Comparison of ENCODE assay signal across 20 mouse cellular contexts in genomic region chr2:155331351-155331750, GRCm38 (mm10). TPM values are rescaled to one million over a fixed set of nuclear protein-coding genes. Genes with fewer than 3 reads are reported as not detected.
DNase-seq lines count a peak whose midpoint lies in the region; ATAC-seq and TF ChIP-seq lines count a peak whose summit lies in the region.
"Had no signal": no experiment of that assay in that cellular context is flagged by ENCODE, and none has a peak within 500 bp of the region (broad histone marks: within the 10 kb centered on the region; RNA-seq: fewer than 3 reads in every experiment).

No protein-coding gene starts in this region.

- no peaks in the 10 kb centered on the region for H3K9me3 ChIP-seq in intestine, postnatal 0 days (ENCODE audit: control insufficient read depth)
- no peaks in the 10 kb centered on the region for H3K9me3 ChIP-seq in intestine, embryonic 15.5 days
- H3K9me3 ChIP-seq in lung, postnatal 0 days (ENCODE audit: low read length), result no peaks in the 10 kb centered on the region
- H3K9me3 ChIP-seq in stomach, embryonic 16.5 days (replicated peaks; ENCODE audit: control insufficient read depth, low read length), result no peaks in the 10 kb centered on the region
- H3K9me3 ChIP-seq: embryonic facial prominence, embryonic 15.5 days; forebrain, embryonic 10.5 days; heart, embryonic 15.5 days had no signal

- H3K4me1 ChIP-seq in intestine, postnatal 0 days (replicated peaks; ENCODE audit: control insufficient read depth, insufficient read depth, low read length), result no peaks in the 10 kb centered on the region
- no peaks in the 10 kb centered on the region for H3K4me1 ChIP-seq in intestine, embryonic 15.5 days (replicated peaks)
- peaks cover 7% of the 10 kb centered on the region; the same call in 1 of the 2 replicates for H3K4me1 ChIP-seq in brown adipose tissue, adult 24 weeks (ENCODE audit: control insufficient read depth, insufficient read depth, insufficient read length, low read length)
- H3K4me1 ChIP-seq in lung, postnatal 0 days (ENCODE audit: insufficient read depth, low read depth, low read length), result no peaks in the 10 kb centered on the region
- no peaks in the 10 kb centered on the region for H3K4me1 ChIP-seq in stomach, embryonic 16.5 days (ENCODE audit: control insufficient read depth, insufficient read depth, low read length)
- H3K4me1 ChIP-seq: embryonic facial prominence, embryonic 15.5 days; forebrain, embryonic 10.5 days; heart, embryonic 15.5 days had no signal

- H3K27ac ChIP-seq in intestine, postnatal 0 days (ENCODE audit: low read depth, low read length), result peak overlapping the region; percentile 35; the same call in 1 of the 2 replicates
- no peak overlapping the region for H3K27ac ChIP-seq in intestine, embryonic 15.5 days
- peak overlapping the region; percentile 57 for H3K27ac ChIP-seq in brown adipose tissue, adult 24 weeks (replicated peaks; ENCODE audit: low read depth, low read length)
- H3K27ac ChIP-seq in lung, postnatal 0 days (ENCODE audit: low read length), result peak overlapping the region; percentile 27; the same call in 1 of the 2 replicates
- peak overlapping the region; percentile 24; the same call in 1 of the 2 replicates for H3K27ac ChIP-seq in stomach, embryonic 16.5 days (ENCODE audit: low read length)
- H3K27ac ChIP-seq: embryonic facial prominence, embryonic 15.5 days; forebrain, embryonic 10.5 days; heart, adult 2 months; heart, embryonic 15.5 days; hindbrain, embryonic 14.5 days had no signal

- H3K4me2 ChIP-seq in intestine, postnatal 0 days (replicated peaks; ENCODE audit: low read depth), result no peak overlapping the region
- no peak overlapping the region for H3K4me2 ChIP-seq in intestine, embryonic 15.5 days (replicated peaks)
- H3K4me2 ChIP-seq in lung, postnatal 0 days (replicated peaks; ENCODE audit: low read depth, low read length), result no peak overlapping the region
- H3K4me2 ChIP-seq in stomach, embryonic 16.5 days (ENCODE audit: low read depth, low read length), result no peak overlapping the region
- H3K4me2 ChIP-seq: embryonic facial prominence, embryonic 15.5 days; heart, embryonic 11.5 days; heart, embryonic 15.5 days; hindbrain, embryonic 14.5 days had no signal

- ATAC-seq in intestine, postnatal 0 days, result no peak
- no peak for ATAC-seq in intestine, embryonic 15.5 days
- ATAC-seq in lung, postnatal 0 days, result peak; percentile 92
- no peak for ATAC-seq in stomach, embryonic 16.5 days (ENCODE audit: insufficient read depth, low FRiP score)
- ATAC-seq: forebrain, embryonic 16.5 days had no signal

- DNase-seq in lung, postnatal 0 days (ENCODE audit: low spot score), result peak; percentile 89
- DNase-seq in embryo, embryonic 9.5 days (ENCODE audit: extremely low spot score), result no peak
- no peak for DNase-seq in adrenal gland, adult 18-20 months (ENCODE audit: low spot score in 2 of 2)
- DNase-seq: cerebellum, adult 18-20 months; cerebellum, adult 9-11 months; cerebellum, postnatal 36 days; gastrocnemius, postnatal 14 days; heart, adult 2 months; heart, postnatal 14 days had no signal

- TF ChIP-seq EP300 in lung, postnatal 0 days (IDR thresholded peaks at IDR 0.05), result peak; percentile 54; the same call in 1 of the 2 replicates

- peaks cover 32% of the 10 kb centered on the region for H3K36me3 ChIP-seq in intestine, postnatal 0 days (ENCODE audit: control insufficient read depth, insufficient read depth)
- peaks cover 6% of the 10 kb centered on the region for H3K36me3 ChIP-seq in intestine, embryonic 15.5 days
- peaks cover 16% of the 10 kb centered on the region for H3K36me3 ChIP-seq in lung, postnatal 0 days (ENCODE audit: insufficient read depth, low read length)
- H3K36me3 ChIP-seq in stomach, embryonic 16.5 days (ENCODE audit: control insufficient read depth, insufficient read depth, low read length), result peaks cover 13% of the 10 kb centered on the region

- TF ChIP-seq CTCF in intestine, postnatal 0 days (IDR thresholded peaks at IDR 0.05; ENCODE audit: low read depth), result no peak
- TF ChIP-seq CTCF in lung, postnatal 0 days (IDR thresholded peaks at IDR 0.05), result no peak

- H3K4me3 ChIP-seq in intestine, postnatal 0 days (ENCODE audit: low read depth, low read length), result no peak overlapping the region
- no peak overlapping the region for H3K4me3 ChIP-seq in intestine, embryonic 15.5 days (replicated peaks)
- H3K4me3 ChIP-seq in brown adipose tissue, adult 24 weeks (ENCODE audit: insufficient read depth, low read depth, low read length), result no peak overlapping the region
- H3K4me3 ChIP-seq in lung, postnatal 0 days (ENCODE audit: low read depth, low read length), result no peak overlapping the region
- no peak overlapping the region for H3K4me3 ChIP-seq in stomach, embryonic 16.5 days (replicated peaks; ENCODE audit: low read length)
- H3K4me3 ChIP-seq: embryonic facial prominence, embryonic 15.5 days; erythroblast, embryonic 14.5 days; forebrain, embryonic 10.5 days; heart, adult 2 months; heart, embryonic 15.5 days had no signal

- no peak overlapping the region for H3K9ac ChIP-seq in intestine, postnatal 0 days (ENCODE audit: low read depth, low read length)
- no peak overlapping the region for H3K9ac ChIP-seq in intestine, embryonic 15.5 days
- no peak overlapping the region for H3K9ac ChIP-seq in lung, postnatal 0 days (replicated peaks; ENCODE audit: low read depth)
- no peak overlapping the region for H3K9ac ChIP-seq in stomach, embryonic 16.5 days (ENCODE audit: low read length)
- H3K9ac ChIP-seq: embryonic facial prominence, embryonic 15.5 days; heart, embryonic 15.5 days; hindbrain, embryonic 14.5 days had no signal

- 80% methylated on average over 4 of the region's 4 CpGs for WGBS in intestine, postnatal 0 days
- WGBS in intestine, embryonic 15.5 days, result 75% methylated on average over 4 of the region's 4 CpGs
- WGBS in lung, postnatal 0 days, result 61% methylated on average over 4 of the region's 4 CpGs
- 66% methylated on average over 4 of the region's 4 CpGs for WGBS in stomach, embryonic 16.5 days

- no peaks in the 10 kb centered on the region for H3K27me3 ChIP-seq in intestine, postnatal 0 days (replicated peaks; ENCODE audit: control insufficient read depth, insufficient read depth, low read length)
- H3K27me3 ChIP-seq in intestine, embryonic 15.5 days (replicated peaks), result no peaks in the 10 kb centered on the region
- no peaks in the 10 kb centered on the region for H3K27me3 ChIP-seq in lung, postnatal 0 days (replicated peaks; ENCODE audit: insufficient read depth, low read length)
- no peaks in the 10 kb centered on the region for H3K27me3 ChIP-seq in stomach, embryonic 16.5 days (ENCODE audit: control insufficient read depth, insufficient read depth, low read length)
- H3K27me3 ChIP-seq: embryonic facial prominence, embryonic 15.5 days; heart, embryonic 15.5 days had no signal

RNA-seq across cellular contexts. Expression of gene Pigu, which starts 25.9 kb away (rescaled TPM):
- 29.6 and 31.5 TPM in 2 replicates for polyA plus RNA-seq in intestine, postnatal 0 days (2015; fragmentation: Nextera tagmentation; extraction: Ambion mirVana)
- 57.1 and 60.1 TPM in 2 replicates for polyA plus RNA-seq in intestine, embryonic 15.5 days (2015; fragmentation: Nextera tagmentation; extraction: Ambion mirVana)
- polyA plus RNA-seq in brown adipose tissue, adult 24 weeks (2012; ENCODE audit: insufficient read depth, insufficient read length, missing spikeins), result 19.0 and 20.3 TPM in 2 replicates
- 41.1 and 41.4 TPM in 2 replicates for polyA plus RNA-seq in lung, postnatal 0 days (2015; fragmentation: Nextera tagmentation; extraction: Ambion mirVana)
- 54.0 and 63.8 TPM in 2 replicates for polyA plus RNA-seq in stomach, embryonic 16.5 days (2015; fragmentation: Nextera tagmentation; extraction: Ambion mirVana)
- 10 to 100 TPM; 29.9 to 33.4 TPM for total RNA-seq in adrenal gland, adult 18-20 months (2021)

RNA-seq across cellular contexts. Expression of gene Trp53inp2, which starts 49.5 kb away (rescaled TPM):
- polyA plus RNA-seq in intestine, postnatal 0 days (2015; fragmentation: Nextera tagmentation; extraction: Ambion mirVana), result 32.9 and 33.7 TPM in 2 replicates
- polyA plus RNA-seq in intestine, embryonic 15.5 days (2015; fragmentation: Nextera tagmentation; extraction: Ambion mirVana), result 18.4 and 19.1 TPM in 2 replicates
- 229 and 288 TPM in 2 replicates for polyA plus RNA-seq in brown adipose tissue, adult 24 weeks (2012; ENCODE audit: insufficient read depth, insufficient read length, missing spikeins)
- 30.4 and 32.6 TPM in 2 replicates for polyA plus RNA-seq in lung, postnatal 0 days (2015; fragmentation: Nextera tagmentation; extraction: Ambion mirVana)
- 34.0 and 49.9 TPM in 2 replicates for polyA plus RNA-seq in stomach, embryonic 16.5 days (2015; fragmentation: Nextera tagmentation; extraction: Ambion mirVana)
- total RNA-seq in adrenal gland, adult 18-20 months (2021), result 100 to 1,000 TPM; 293 to 384 TPM

RNA-seq across cellular contexts. Expression of gene Map1lc3a, which starts 55.3 kb away (rescaled TPM):
- 158 and 168 TPM in 2 replicates for polyA plus RNA-seq in intestine, postnatal 0 days (2015; fragmentation: Nextera tagmentation; extraction: Ambion mirVana)
- polyA plus RNA-seq in intestine, embryonic 15.5 days (2015; fragmentation: Nextera tagmentation; extraction: Ambion mirVana), result 131 and 146 TPM in 2 replicates
- polyA plus RNA-seq in brown adipose tissue, adult 24 weeks (2012; ENCODE audit: insufficient read depth, insufficient read length, missing spikeins), result 428 and 471 TPM in 2 replicates
- polyA plus RNA-seq in lung, postnatal 0 days (2015; fragmentation: Nextera tagmentation; extraction: Ambion mirVana), result 382 and 428 TPM in 2 replicates
- 168 and 206 TPM in 2 replicates for polyA plus RNA-seq in stomach, embryonic 16.5 days (2015; fragmentation: Nextera tagmentation; extraction: Ambion mirVana)
- total RNA-seq in adrenal gland, adult 18-20 months (2021), result 100 to 1,000 TPM; 390 to 903 TPM
